Mouse (Mus musculus): ENCODE data around the gene Shc1.
"Not testable (repeated sequence)": the region's sequence is repeated elsewhere in the genome, so short reads cannot be mapped to it uniquely, and the experiment has no call there.

Gene Shc1

GRCm38 (mm10) chr3:89418861-89419250 lies 613 bp downstream of the Shc1 start:
- no peak for DNase-seq (ENCODE audit: low read depth, low spot score)

GRCm38 (mm10) chr3:89419571-89419970 lies 1.3 kb downstream of the Shc1 start:
- DNase-seq (ENCODE audit: low read depth, low spot score) = no peak

- DNase-seq (ENCODE audit: low read depth, low spot score) = no peak
Measured at GRCm38 (mm10) chr3:89419981-89420380, 1.7 kb downstream of the Shc1 start.

- no peak for DNase-seq (ENCODE audit: low read depth, low spot score)
Measured at GRCm38 (mm10) chr3:89420421-89420820, 2.2 kb downstream of the Shc1 start.

GRCm38 (mm10) chr3:89421002-89421774 lies 2.9 kb downstream of the Shc1 start:
- DNase-seq (ENCODE audit: low read depth, low spot score) = no peak

GRCm38 (mm10) chr3:89421810-89422473 lies 3.7 kb downstream of the Shc1 start:
- DNase-seq (ENCODE audit: low read depth, low spot score) = no peak

- DNase-seq (ENCODE audit: low read depth, low spot score) = no peak
Measured at GRCm38 (mm10) chr3:89422556-89423205, 4.4 kb downstream of the Shc1 start.

- DNase-seq (ENCODE audit: low read depth, low spot score) = no peak
Measured at GRCm38 (mm10) chr3:89424416-89425140, 6.3 kb downstream of the Shc1 start.

GRCm38 (mm10) chr3:89425141-89425525 lies 6.9 kb downstream of the Shc1 start:
- DNase-seq (ENCODE audit: low read depth, low spot score) = no peak

- DNase-seq (ENCODE audit: low read depth, low spot score) = no peak
Measured at GRCm38 (mm10) chr3:89425876-89426275, 7.6 kb downstream of the Shc1 start.

- not testable (repeated sequence) for DNase-seq (ENCODE audit: low read depth, low spot score)
Measured at GRCm38 (mm10) chr3:89429021-89429420, 10.8 kb downstream of the Shc1 start.

GRCm38 (mm10) chr3:89430171-89431159 lies 12.2 kb downstream of the Shc1 start, which contains the start of gene Pygo2:
Pygo2 (plus strand) TSS chr3:89430214.
- peak; percentile 80 for DNase-seq (ENCODE audit: low read depth, low spot score)

- no peak for DNase-seq (ENCODE audit: low read depth, low spot score)
Measured at GRCm38 (mm10) chr3:89432606-89433005, 14.4 kb downstream of the Shc1 start.

GRCm38 (mm10) chr3:89434532-89434931 lies 16.3 kb downstream of the Shc1 start:
- no peak for DNase-seq (ENCODE audit: low read depth, low spot score)

- DNase-seq (ENCODE audit: low read depth, low spot score) = no peak
Measured at GRCm38 (mm10) chr3:89435041-89435440, 16.8 kb downstream of the Shc1 start.

- no peak for DNase-seq (ENCODE audit: low read depth, low spot score)
Measured at GRCm38 (mm10) chr3:89436176-89437113, 18.2 kb downstream of the Shc1 start, which contains the start of gene Pbxip1. Pbxip1 (plus strand) TSS chr3:89436706.

- no peak for DNase-seq (ENCODE audit: low read depth, low spot score)
Measured at GRCm38 (mm10) chr3:89437269-89437668, 19.0 kb downstream of the Shc1 start.

- no peak for DNase-seq (ENCODE audit: low read depth, low spot score)
Measured at GRCm38 (mm10) chr3:89440691-89441090, 22.4 kb downstream of the Shc1 start.

GRCm38 (mm10) chr3:89448720-89449537 lies 30.7 kb downstream of the Shc1 start:
- no peak for DNase-seq (ENCODE audit: low read depth, low spot score)

All from retina, adult 2 months (tissue).